Mouse (Mus musculus) liver, embryonic 14.5 days (tissue): Measurements from ENCODE around the gene Bhlhe40.

Experiments used
- CTCF ChIP-seq: IDR thresholded peaks from 2 replicates; pipeline ENCODE4 v1.5.1; 2016; ENCODE audit warnings: antibody characterized with exemption, low read depth, control low read depth
- EP300 ChIP-seq: IDR thresholded peaks from 2 replicates; pipeline ENCODE4 v1.6.1; 2016; ENCODE audit warnings: antibody characterized with exemption, low read depth

DNA sequence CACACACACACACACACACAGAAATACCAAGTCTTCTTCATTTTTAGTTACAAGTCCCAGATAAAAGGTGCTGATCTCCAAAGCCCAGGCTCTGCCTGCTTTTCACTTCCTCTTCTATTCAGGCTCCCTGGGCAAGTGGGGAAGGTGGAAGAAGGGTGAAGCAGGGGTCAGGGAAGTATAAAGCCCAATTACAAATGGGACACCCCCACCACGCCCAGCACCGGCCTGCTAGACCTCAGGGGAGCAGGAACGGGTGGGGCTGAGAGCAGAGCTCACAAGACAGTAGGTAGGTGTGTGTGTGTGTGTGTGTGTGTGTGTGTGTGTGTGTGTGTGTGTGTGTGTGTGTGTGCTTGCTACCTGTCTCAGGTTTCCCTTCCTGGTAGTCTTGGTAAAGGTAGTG lies 42.2 kb downstream of the Bhlhe40 start:
- TF ChIP-seq CTCF (no peak), EP300 (no peak)
